15 mouse cellular contexts compared by ENCODE assay signal in genomic region chr17:63997643-63998042, GRCm38 (mm10).
"Had no signal": no experiment of that assay in that cellular context is flagged by ENCODE, and none has a peak within 500 bp of the region (broad histone marks: within the 10 kb centered on the region; RNA-seq: fewer than 3 reads in every experiment).

No protein-coding gene starts in this region.

- H3K27ac ChIP-seq: lung, embryonic 15.5 days; midbrain, embryonic 12.5 days; neural tube, embryonic 12.5 days had no signal

- H3K27me3 ChIP-seq: lung, embryonic 15.5 days; midbrain, embryonic 12.5 days; neural tube, embryonic 12.5 days had no signal

- H3K4me2 ChIP-seq: lung, embryonic 15.5 days; midbrain, embryonic 12.5 days; neural tube, embryonic 12.5 days had no signal

- ATAC-seq: lung, postnatal 0 days had no signal

- H3K4me1 ChIP-seq: lung, embryonic 15.5 days; midbrain, embryonic 12.5 days; neural tube, embryonic 12.5 days had no signal

- H3K9me3 ChIP-seq: lung, embryonic 15.5 days; midbrain, embryonic 12.5 days; neural tube, embryonic 12.5 days had no signal

- H3K4me3 ChIP-seq: lung, embryonic 15.5 days; midbrain, embryonic 12.5 days; neural tube, embryonic 12.5 days had no signal

- DNase-seq: lung, adult 2 months; lung, postnatal 4 days; midbrain, embryonic 14.5 days; retina, postnatal 1 day; right cerebral cortex, adult 18-20 months; right cerebral cortex, postnatal 25 days; right cerebral cortex, postnatal 4 days; spleen, adult 18-20 months; thymus, adult 18-20 months; thymus, postnatal 14 days; thymus, postnatal 36 days had no signal

- H3K36me3 ChIP-seq: lung, embryonic 15.5 days; midbrain, embryonic 12.5 days; neural tube, embryonic 12.5 days had no signal

- H3K9ac ChIP-seq: lung, embryonic 15.5 days; midbrain, embryonic 12.5 days; neural tube, embryonic 12.5 days had no signal
